Mouse (Mus musculus) cortical plate, adult 2 months (tissue): ENCODE measurements at regions not wholly inside any gene's neighbourhood (a gene's known extent, or its start where the extent isn't known, plus 50 kb on each side); places are given as distances from the start of the nearest gene placed in this dataset.

Experiments used
- CTCF ChIP-seq: fragments of 200-500 bp; IDR thresholded peaks from 2 replicates; pipeline ENCODE4 v1.5.1; 2011; ENCODE audit warnings: mild to moderate bottlenecking, control low read depth, low read length; ENCODE audit not compliant: insufficient read depth; ENCODE audit errors: extremely low read depth
- POLR2A ChIP-seq: fragments of 200-500 bp; IDR thresholded peaks from 2 replicates; pipeline ENCODE4 v1.6.1; 2011; ENCODE audit warnings: mild to moderate bottlenecking, low read length, control low read depth; ENCODE audit not compliant: insufficient read depth; ENCODE audit errors: extremely low read depth

GRCm38 (mm10) chr6:51685651-51686287 lies 162.1 kb downstream of the Snx10 start:
- no peak for TF ChIP-seq CTCF
- TF ChIP-seq POLR2A, result no peak
